Mouse (Mus musculus) cerebellum, adult 18-20 months (tissue): ENCODE data around the gene Os9.

Source experiments
- DNase-seq, 2 experiments: peaks; one replicate each; pipeline ENCODE4 v3.0.0; 2021

Os9 gene

GRCm38 (mm10) chr10:127144536-127144935 is 23.6 kb upstream of the Os9 start:
- no peak for DNase-seq

GRCm38 (mm10) chr10:127143228-127143627 is 22.3 kb upstream of the Os9 start:
- peak; percentile 44 to 45 for DNase-seq

GRCm38 (mm10) chr10:127141500-127141899 is 20.6 kb upstream of the Os9 start:
- DNase-seq, result no peak

- no peak for DNase-seq
These were observed 20.0 kb upstream of the Os9 start for GRCm38 (mm10) chr10:127140971-127141370.

GRCm38 (mm10) chr10:127138328-127139141 is 17.6 kb upstream of the Os9 start:
- no peak for DNase-seq

GRCm38 (mm10) chr10:127137896-127138295 is 17.0 kb upstream of the Os9 start:
- DNase-seq, result no peak

GRCm38 (mm10) chr10:127136510-127136909 is 15.6 kb upstream of the Os9 start:
- DNase-seq, result no peak

GRCm38 (mm10) chr10:127135118-127135836 is 14.3 kb upstream of the Os9 start:
- DNase-seq, result no peak

- DNase-seq, result peak; percentile 24 to 25
These were observed 13.6 kb upstream of the Os9 start for GRCm38 (mm10) chr10:127134394-127135035.

- no peak for DNase-seq
These were observed 11.5 kb upstream of the Os9 start for GRCm38 (mm10) chr10:127132469-127132868.

- no peak for DNase-seq
These were observed 8.5 kb upstream of the Os9 start for GRCm38 (mm10) chr10:127129431-127129830.

- DNase-seq, result no peak
These were observed 6.9 kb upstream of the Os9 start for GRCm38 (mm10) chr10:127127711-127128279.

- no peak for DNase-seq
These were observed 5.6 kb upstream of the Os9 start for GRCm38 (mm10) chr10:127126579-127126978.

GRCm38 (mm10) chr10:127125210-127126001 is 4.5 kb upstream of the Os9 start:
- DNase-seq, result peak in 1 of 2 experiments; percentile 27

GRCm38 (mm10) chr10:127123436-127123805 is 2.5 kb upstream of the Os9 start:
- peak; percentile 85 to 88 for DNase-seq

- peak; percentile 76 to 79 for DNase-seq
These were observed 2.0 kb upstream of the Os9 start for GRCm38 (mm10) chr10:127122784-127123435.

GRCm38 (mm10) chr10:127122018-127122417 is 1.1 kb upstream of the Os9 start:
- DNase-seq, result no peak

GRCm38 (mm10) chr10:127120301-127121065 is 448 bp downstream of the Os9 start:
- DNase-seq, result peak in 1 of 2 experiments; percentile 43

- no peak for DNase-seq
These were observed 1.7 kb downstream of the Os9 start for GRCm38 (mm10) chr10:127119229-127119628.

- DNase-seq, result no peak
These were observed 2.5 kb downstream of the Os9 start for GRCm38 (mm10) chr10:127118470-127118869.

GRCm38 (mm10) chr10:127115068-127115467 is 5.9 kb downstream of the Os9 start:
- DNase-seq, result no peak
